Mouse (Mus musculus) small intestine, adult 2 months (tissue): ENCODE measurements at regions not wholly inside any gene's neighbourhood (a gene's known extent, or its start where the extent isn't known, plus 50 kb on each side); places are given as distances from the start of the nearest gene placed in this dataset.

Experiments used
- CTCF ChIP-seq: fragments of 200-500 bp; IDR thresholded peaks from 2 replicates; pipeline ENCODE4 v1.5.1; 2012; ENCODE audit warnings: low read depth, mild to moderate bottlenecking, control low read depth, inconsistent platforms, low read length, moderate library complexity, mixed read lengths; ENCODE audit not compliant: insufficient replicate concordance, insufficient read length; ENCODE audit errors: extremely low read depth
- POLR2A ChIP-seq: fragments of 200-500 bp; IDR thresholded peaks from 2 replicates; pipeline ENCODE4 v1.6.1; 2012; ENCODE audit warnings: low read depth, mild to moderate bottlenecking, control low read depth, inconsistent platforms, low read length, moderate library complexity

GRCm38 (mm10) chr1:71880480-71880879 lies 227.5 kb upstream of the Fn1 start:
- TF ChIP-seq POLR2A (no peak), CTCF (no peak)
